Mouse (Mus musculus) forebrain, embryonic 16.5 days (tissue): ENCODE data around the gene Birc7. TPM values are rescaled to one million over a fixed set of nuclear protein-coding genes. Genes with fewer than 3 reads are reported as not detected.

Experiments used
- ATAC-seq: fragments of 200-750 bp; cut with Nextera tagmentation; 2 replicates; pipeline ENCODE4 v1.8.0; 2017; ENCODE audit warnings: mild to moderate bottlenecking, moderate library complexity
- H3K27ac ChIP-seq: fragments of 300-500 bp; sonication (generic); 2 replicates; pipeline ENCODE4 v1.5.1; 2014; ENCODE audit warnings: low read length, control low read depth
- H3K27me3 ChIP-seq: fragments of 300-500 bp; sonication (generic); replicated peaks from 2 replicates; pipeline ENCODE4 v1.6.1; 2014; ENCODE audit warnings: low read length; ENCODE audit not compliant: control insufficient read depth, insufficient read depth
- H3K36me3 ChIP-seq: fragments of 300-500 bp; sonication (generic); 2 replicates; pipeline ENCODE4 v1.6.1; 2014; ENCODE audit not compliant: control insufficient read depth, insufficient read depth
- H3K4me1 ChIP-seq: fragments of 300-500 bp; sonication (generic); replicated peaks from 2 replicates; pipeline ENCODE4 v1.6.1; 2014; ENCODE audit warnings: low read length; ENCODE audit not compliant: control insufficient read depth, insufficient read depth
- H3K4me2 ChIP-seq: fragments of 300-500 bp; sonication (generic); 2 replicates; pipeline ENCODE4 v1.6.1; 2014; ENCODE audit warnings: mild to moderate bottlenecking, low read length, control low read depth
- H3K4me3 ChIP-seq: fragments of 300-500 bp; sonication (generic); replicated peaks from 2 replicates; pipeline ENCODE4 v1.5.1; 2014; ENCODE audit warnings: mild to moderate bottlenecking, low read length, control low read depth
- H3K9ac ChIP-seq: fragments of 300-500 bp; sonication (generic); replicated peaks from 2 replicates; pipeline ENCODE4 v1.6.1; 2014; ENCODE audit warnings: low read depth, low read length, control low read depth
- H3K9me3 ChIP-seq: fragments of 300-500 bp; sonication (generic); 2 replicates; pipeline ENCODE4 v1.6.1; 2016; ENCODE audit warnings: low read length; ENCODE audit not compliant: control insufficient read depth
- WGBS: fragments of 180-500 bp; shearing (Covaris S2); extraction: QIAGEN DNeasy Blood & Tissue Kit; methylation state at CpG from one replicate; pipeline ENCODE4 v1.1.7; 2014; 5-methylcytosine and 5-hydroxymethylcytosine counted together
- polyA plus RNA-seq: library from polyadenylated mRNA; unstranded; fragments of >200 nt; fragmentation: Nextera tagmentation; extraction: Ambion mirVana; gene quantifications from 2 replicates; pipeline ENCODE4 v1.2.1, GENCODE M21; 2015

The Birc7 gene
- polyA plus RNA-seq, 1 experiment from 2014 or later, result not detected

DNA sequence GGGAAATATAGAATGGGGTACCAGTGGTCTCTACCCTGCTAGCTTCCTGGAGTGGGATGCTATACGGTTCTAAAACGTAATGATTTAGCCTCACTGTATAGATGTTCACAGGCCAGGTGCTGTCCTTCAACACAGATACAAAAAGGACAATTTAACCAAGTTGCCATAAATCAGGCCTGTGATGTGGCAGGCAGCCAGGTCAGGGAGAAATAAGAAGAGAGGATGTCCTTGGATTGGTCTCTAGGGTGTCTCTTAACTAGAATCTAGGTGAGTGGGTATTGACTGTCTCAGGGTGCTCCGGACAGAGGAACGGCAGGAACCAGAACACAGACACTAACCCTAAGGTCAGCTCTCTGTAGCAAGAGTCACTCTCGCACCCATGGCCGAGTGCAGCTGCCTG is 6.1 kb upstream of the Birc7 start:
- H3K27ac ChIP-seq, result no peak overlapping the region
- H3K9ac ChIP-seq, result no peak overlapping the region
- peaks cover 16% of the 10 kb centered on the region for H3K4me1 ChIP-seq
- no peak for ATAC-seq
- no peak overlapping the region for H3K4me2 ChIP-seq
- H3K4me3 ChIP-seq, result no peak overlapping the region
- H3K9me3 ChIP-seq, result no peaks in the 10 kb centered on the region
- peaks cover 9% of the 10 kb centered on the region; the same call in 1 of the 2 replicates for H3K36me3 ChIP-seq
- WGBS, result 90% methylated on average over 6 of the region's 6 CpGs
- H3K27me3 ChIP-seq, result no peaks in the 10 kb centered on the region

GRCm38 (mm10) chr2:180925176-180925575 is 3.6 kb upstream of the Birc7 start:
- Histone ChIP-seq H3K4me2 (no peak overlapping the region), H3K27me3 (no peaks in the 10 kb centered on the region), H3K9ac (no peak overlapping the region), H3K9me3 (no peaks in the 10 kb centered on the region), H3K4me3 (no peak overlapping the region), H3K27ac (no peak overlapping the region), H3K4me1 (peaks cover 3% of the 10 kb centered on the region; the same call in 1 of the 2 replicates), H3K36me3 (no peaks in the 10 kb centered on the region)
- 2% methylated on average over 4 of the region's 4 CpGs for WGBS
- ATAC-seq, result no peak

DNA sequence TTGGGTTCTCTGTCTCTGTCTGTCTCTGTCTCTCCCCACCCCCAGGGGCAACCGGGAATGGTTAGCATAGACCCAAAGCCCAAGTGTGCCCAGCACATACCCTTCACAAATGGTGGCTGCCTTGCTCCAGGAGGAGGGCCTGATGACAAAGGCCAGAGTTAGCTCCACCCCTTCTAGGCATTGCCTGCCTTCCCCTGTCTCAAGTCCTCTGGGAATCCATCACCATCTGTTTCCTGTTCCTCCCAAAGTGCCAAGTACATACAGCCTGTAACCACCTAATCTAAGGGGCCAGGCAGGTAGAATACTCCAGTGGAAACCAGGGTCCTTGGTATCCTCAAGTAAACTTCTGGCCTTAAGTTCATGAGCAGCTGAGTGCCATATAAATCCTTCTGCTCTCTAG is 3.6 kb downstream of the Birc7 start:
- no peak for ATAC-seq
- Histone ChIP-seq H3K9ac (no peak overlapping the region), H3K36me3 (no peaks in the 10 kb centered on the region), H3K27me3 (no peaks in the 10 kb centered on the region), H3K4me3 (no peak overlapping the region), H3K9me3 (no peaks in the 10 kb centered on the region), H3K27ac (no peak overlapping the region), H3K4me1 (0 out of 2 replicates have a peak, but pooled peaks cover 2% of the 10 kb centered on the region), H3K4me2 (no peak overlapping the region)
- WGBS, result 94% methylated on average over 1 of the region's 1 CpGs

GRCm38 (mm10) chr2:180940187-180940586 is 11.4 kb downstream of the Birc7 start:
- Histone ChIP-seq H3K4me1 (peaks cover 4% of the 10 kb centered on the region), H3K4me2 (no peak overlapping the region), H3K27ac (no peak overlapping the region), H3K9me3 (no peaks in the 10 kb centered on the region), H3K9ac (no peak overlapping the region), H3K27me3 (no peaks in the 10 kb centered on the region), H3K4me3 (no peak overlapping the region), H3K36me3 (no peaks in the 10 kb centered on the region)
- no peak for ATAC-seq

DNA sequence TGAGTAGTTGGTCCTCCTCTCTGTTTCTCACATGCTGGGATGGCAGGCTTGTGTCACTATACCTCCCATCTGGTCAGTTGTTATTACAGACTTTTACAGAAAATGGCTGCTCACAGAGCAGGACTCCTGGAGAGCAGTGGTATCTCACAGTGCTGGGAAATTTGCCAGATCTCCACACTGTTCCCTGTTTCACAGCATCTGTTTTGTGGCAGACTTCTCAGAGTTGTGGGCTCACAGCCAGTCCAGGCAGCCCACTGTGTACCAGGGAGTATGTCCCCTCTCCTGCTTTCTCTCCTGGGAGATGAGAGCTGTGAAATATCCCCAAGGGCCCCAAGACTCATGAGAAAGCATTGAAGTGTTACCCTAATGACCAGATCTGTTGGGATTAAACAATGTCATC is 13.0 kb downstream of the Birc7 start:
- peak; percentile 57; the same call in 1 of the 2 replicates for ATAC-seq
- H3K9me3 ChIP-seq, result no peaks in the 10 kb centered on the region
- no peaks in the 10 kb centered on the region for H3K27me3 ChIP-seq
- H3K4me3 ChIP-seq, result no peak overlapping the region
- H3K9ac ChIP-seq, result no peak overlapping the region
- no peak overlapping the region for H3K27ac ChIP-seq
- no peaks in the 10 kb centered on the region for H3K36me3 ChIP-seq
- peaks cover 4% of the 10 kb centered on the region for H3K4me1 ChIP-seq
- H3K4me2 ChIP-seq, result no peak overlapping the region

- Histone ChIP-seq H3K36me3 (no peaks in the 10 kb centered on the region), H3K4me1 (peaks cover 34% of the 10 kb centered on the region)
These were observed 21.1 kb downstream of the Birc7 start for GRCm38 (mm10) chr2:180949947-180950346.

GRCm38 (mm10) chr2:180952731-180953171 is 23.9 kb downstream of the Birc7 start:
- no peaks in the 10 kb centered on the region for H3K9me3 ChIP-seq
- H3K36me3 ChIP-seq, result no peaks in the 10 kb centered on the region
- no peaks in the 10 kb centered on the region for H3K27me3 ChIP-seq
- H3K27ac ChIP-seq, result peak overlapping the region; percentile 53
- 1% methylated on average over 9 of the region's 9 CpGs for WGBS
- peak overlapping the region; percentile 74 for H3K4me2 ChIP-seq
- peak overlapping the region; percentile 64 for H3K9ac ChIP-seq
- H3K4me3 ChIP-seq, result peak overlapping the region; percentile 49
- H3K4me1 ChIP-seq, result peaks cover 34% of the 10 kb centered on the region
- ATAC-seq, result peak; percentile 68

More at GRCm38 (mm10) chr2:180949947-180950346, 21.1 kb downstream of the Birc7 start:
- 19% methylated on average over 1 of the region's 1 CpGs for WGBS
- Histone ChIP-seq H3K4me2 (no peak overlapping the region), H3K9me3 (no peaks in the 10 kb centered on the region), H3K9ac (no peak overlapping the region), H3K27ac (no peak overlapping the region), H3K4me3 (no peak overlapping the region), H3K27me3 (no peaks in the 10 kb centered on the region)
- no peak for ATAC-seq

DNA sequence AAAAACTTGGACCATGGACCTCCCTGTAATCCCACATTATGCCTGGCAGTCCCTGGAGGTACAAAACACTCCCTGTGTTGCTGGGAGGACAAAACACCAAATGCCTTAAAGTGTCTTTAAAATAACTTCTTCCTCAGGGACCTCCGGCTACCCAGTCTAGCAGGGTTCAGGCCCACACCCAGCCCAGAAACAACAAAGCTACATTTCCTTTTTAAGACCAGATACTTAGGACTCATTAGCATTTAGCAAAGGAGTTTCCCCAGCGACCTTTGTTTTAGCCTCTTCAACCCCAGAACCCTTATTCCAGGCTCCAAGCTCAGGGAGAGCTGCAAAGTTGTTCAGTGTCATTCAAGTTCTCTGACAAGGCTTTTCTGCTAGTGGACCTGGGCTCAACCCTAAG is 24.8 kb downstream of the Birc7 start:
- Histone ChIP-seq H3K4me2 (peak overlapping the region; percentile 74), H3K4me3 (peak overlapping the region; percentile 49), H3K36me3 (no peaks in the 10 kb centered on the region), H3K9me3 (no peaks in the 10 kb centered on the region), H3K4me1 (peaks cover 34% of the 10 kb centered on the region), H3K27me3 (no peaks in the 10 kb centered on the region), H3K9ac (peak overlapping the region; percentile 64), H3K27ac (peak overlapping the region; percentile 53)
- ATAC-seq, result no peak
- 3% methylated on average over 2 of the region's 2 CpGs for WGBS

GRCm38 (mm10) chr2:180954061-180955047 is 25.5 kb downstream of the Birc7 start, which contains the start of gene Nkain4:
Gene Nkain4, minus strand, starts transcription at chr2:180954699.
- Histone ChIP-seq H3K4me2 (peak within 1 kb of the TSS; percentile 74), H3K36me3 (no peaks in the 10 kb centered on the region), H3K4me1 (peaks cover 34% of the 10 kb centered on the region), H3K9ac (peak within 1 kb of the TSS; percentile 64), H3K4me3 (peak within 1 kb of the TSS; percentile 49), H3K27ac (peak within 1 kb of the TSS; percentile 53), H3K27me3 (no peaks in the 10 kb centered on the region), H3K9me3 (no peaks in the 10 kb centered on the region)
- peak; percentile 92 for ATAC-seq
- under 1% methylated on average over 52 of the region's 52 CpGs for WGBS
